Mouse (Mus musculus) kidney, adult 2 months (tissue): Measurements from ENCODE around the gene Smco2.

Experiments used
- CTCF ChIP-seq: fragments of 200-500 bp; conservative IDR thresholded peaks from 2 replicates; pipeline ENCODE4 v1.5.1; 2011; ENCODE audit warnings: low read depth, mild to moderate bottlenecking, control low read depth, low read length, moderate library complexity, mixed read lengths; ENCODE audit not compliant: insufficient read depth, insufficient read length
- POLR2A ChIP-seq: fragments of 200-500 bp; IDR thresholded peaks from one replicate; pipeline ENCODE4 v1.6.1; 2011; ENCODE audit warnings: low read depth, low read length, control low read depth

- TF ChIP-seq POLR2A, result no peak
- no peak for TF ChIP-seq CTCF
Observed at GRCm38 (mm10) chr6:146825487-146825773, 24.5 kb upstream of the Smco2 start.
